Mouse (Mus musculus) hindbrain, embryonic 15.5 days (tissue): ENCODE data around the gene Perp. TPM values are rescaled to one million over a fixed set of nuclear protein-coding genes. Genes with fewer than 3 reads are reported as not detected.
A peak's percentile ranks its signal among the peaks of the same experiment; 100 is the strongest.

ENCODE experiments used
- ATAC-seq: fragments of 200-750 bp; cut with Nextera tagmentation; 2 replicates; pipeline ENCODE4 v1.8.0; 2017; ENCODE audit warnings: low read depth, moderate number of reproducible peaks, moderate TSS enrichment; ENCODE audit not compliant: low FRiP score
- H3K27ac ChIP-seq: fragments of 300-500 bp; sonication (generic); replicated peaks from 2 replicates; pipeline ENCODE4 v1.5.1; 2015; ENCODE audit warnings: mild to moderate bottlenecking, inconsistent platforms
- H3K27me3 ChIP-seq: fragments of 300-500 bp; sonication (generic); 2 replicates; pipeline ENCODE4 v1.6.1; 2015; ENCODE audit warnings: control low read depth, inconsistent platforms
- H3K36me3 ChIP-seq: fragments of 300-500 bp; sonication (generic); 2 replicates; pipeline ENCODE4 v1.6.1; 2015; ENCODE audit warnings: control low read depth, inconsistent platforms
- H3K4me1 ChIP-seq: fragments of 300-500 bp; sonication (generic); replicated peaks from 2 replicates; pipeline ENCODE4 v1.6.1; 2015; ENCODE audit warnings: control low read depth, inconsistent platforms
- H3K4me2 ChIP-seq: fragments of 300-500 bp; sonication (generic); 2 replicates; pipeline ENCODE4 v1.6.1; 2015; ENCODE audit warnings: moderate library complexity, mild to moderate bottlenecking, inconsistent platforms
- H3K4me3 ChIP-seq: fragments of 300-500 bp; sonication (generic); 2 replicates; pipeline ENCODE4 v1.5.1; 2015; ENCODE audit warnings: mild to moderate bottlenecking, inconsistent platforms
- H3K9ac ChIP-seq: fragments of 300-500 bp; sonication (generic); 2 replicates; pipeline ENCODE4 v1.6.1; 2015; ENCODE audit warnings: inconsistent platforms
- H3K9me3 ChIP-seq: fragments of 300-500 bp; sonication (generic); 2 replicates; pipeline ENCODE4 v1.6.1; 2016; ENCODE audit warnings: control low read depth, inconsistent platforms
- WGBS: fragments of 180-500 bp; shearing (Covaris S2); methylation state at CpG from one replicate; pipeline ENCODE4 v1.1.7; 2015; 5-methylcytosine and 5-hydroxymethylcytosine counted together
- polyA plus RNA-seq: library from polyadenylated mRNA; unstranded; fragments of >200 nt; fragmentation: Nextera tagmentation; extraction: Ambion mirVana; gene quantifications from 2 replicates; pipeline ENCODE4 v1.2.1, GENCODE M21; 2015

Gene Perp
- 10.0 and 11.6 TPM in 2 replicates for polyA plus RNA-seq

DNA sequence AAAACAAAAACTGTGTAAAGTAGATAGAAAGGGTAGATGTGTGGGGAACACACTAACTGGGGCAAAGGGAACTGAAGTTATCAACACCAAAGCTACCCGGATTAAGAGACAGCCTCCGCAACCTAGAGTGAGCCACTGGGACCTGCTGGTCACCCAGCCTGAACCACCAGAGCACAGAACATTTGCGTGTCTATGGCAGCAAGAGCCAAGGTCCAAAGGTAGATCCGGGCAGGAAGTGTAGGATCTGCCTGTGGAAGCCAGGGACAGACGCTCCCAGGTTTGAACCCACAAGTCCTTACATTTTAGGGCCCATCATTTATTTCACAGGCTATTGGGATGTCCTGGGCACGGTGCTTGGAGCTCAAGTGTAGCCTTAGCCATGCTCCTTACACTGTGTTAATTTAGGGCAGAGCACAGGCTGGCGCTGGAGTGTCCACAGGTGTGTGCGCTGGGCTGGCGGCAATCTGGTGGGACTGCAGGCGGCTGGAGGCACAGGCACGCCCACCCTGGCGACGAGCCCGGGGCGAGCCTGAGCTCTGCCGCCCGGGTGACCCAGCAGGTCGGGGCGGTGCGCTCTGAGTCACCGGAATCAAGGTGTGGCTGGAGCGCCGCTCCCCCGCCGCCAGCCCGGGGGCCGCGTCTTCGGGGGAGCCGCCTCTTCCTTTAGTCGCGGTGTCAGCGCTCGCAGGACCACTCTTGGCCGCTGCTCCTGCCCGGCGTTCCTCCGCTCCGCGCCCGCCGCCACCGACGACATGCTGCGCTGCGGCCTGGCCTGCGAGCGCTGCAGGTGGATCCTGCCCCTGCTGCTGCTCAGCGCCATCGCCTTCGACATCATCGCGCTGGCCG is at the start of gene Perp:
Gene Perp (plus strand): TSS at position 580 of the 846 bp plus-strand sequence.
- Histone ChIP-seq H3K4me1 (peaks cover 8% of the 10 kb centered on the region; the same call in 1 of the 2 replicates), H3K9me3 (no peaks in the 10 kb centered on the region), H3K27me3 (peaks cover 39% of the 10 kb centered on the region), H3K36me3 (no peaks in the 10 kb centered on the region), H3K27ac (no peak within 1 kb of the TSS), H3K4me2 (peak within 1 kb of the TSS; percentile 95), H3K9ac (peak within 1 kb of the TSS; percentile 45), H3K4me3 (peak within 1 kb of the TSS; percentile 56)
- ATAC-seq: peak; percentile 88
- 3% methylated on average over 43 of the region's 54 CpGs for WGBS

DNA sequence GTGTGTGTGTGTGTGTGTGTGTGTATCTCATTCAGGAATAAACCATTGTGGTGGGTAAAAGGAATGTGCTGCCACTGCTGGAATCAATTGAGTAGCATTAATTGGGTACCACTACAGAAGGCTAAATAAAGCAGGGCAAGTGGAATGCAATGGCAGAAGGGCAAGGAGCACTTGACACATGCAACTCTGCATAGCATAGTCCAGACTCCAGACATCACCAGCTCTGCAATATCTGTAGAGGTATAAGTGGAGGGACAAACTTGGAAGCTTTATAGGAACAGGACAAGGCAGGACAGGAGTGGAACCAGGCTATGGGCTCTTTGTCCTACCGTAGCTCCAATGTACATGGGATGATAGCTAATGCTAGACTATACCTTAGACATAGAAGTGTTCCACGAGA is 33.1 kb upstream of the Perp start:
- H3K9ac ChIP-seq: no peak overlapping the region
- H3K27me3 ChIP-seq: no peaks in the 10 kb centered on the region
- no peak for ATAC-seq
- no peaks in the 10 kb centered on the region for H3K9me3 ChIP-seq
- no peaks in the 10 kb centered on the region for H3K36me3 ChIP-seq
- WGBS: 87% methylated on average over 2 of the region's 2 CpGs
- H3K4me1 ChIP-seq: peaks cover 6% of the 10 kb centered on the region; the same call in 1 of the 2 replicates
- H3K4me2 ChIP-seq: no peak overlapping the region
- no peak overlapping the region for H3K4me3 ChIP-seq
- no peak overlapping the region for H3K27ac ChIP-seq

DNA sequence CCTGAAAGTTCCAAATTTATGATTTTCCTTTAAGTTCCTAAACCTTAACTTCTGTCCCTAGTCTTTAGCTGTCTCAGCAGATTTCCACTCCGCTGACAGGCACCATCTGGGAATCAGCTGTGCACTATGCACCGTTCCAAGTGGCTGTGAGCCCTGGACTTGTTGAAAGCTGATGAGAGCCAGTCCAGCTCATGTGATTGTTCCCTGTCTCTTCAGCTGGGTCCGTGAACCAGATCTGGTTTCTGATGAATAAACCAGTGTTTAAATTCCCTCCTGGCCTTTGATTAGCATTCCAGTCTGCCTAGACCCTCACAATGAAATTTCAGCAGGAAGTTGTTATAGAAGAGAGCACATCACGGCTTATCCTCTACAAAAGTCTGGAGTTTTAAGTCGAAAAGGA is 28.3 kb upstream of the Perp start:
- peak; percentile 80 for ATAC-seq
- WGBS: 45% methylated on average over 5 of the region's 5 CpGs
- H3K4me1 ChIP-seq: peaks cover 6% of the 10 kb centered on the region; the same call in 1 of the 2 replicates
- H3K9ac ChIP-seq: no peak overlapping the region
- no peaks in the 10 kb centered on the region for H3K36me3 ChIP-seq
- H3K27me3 ChIP-seq: no peaks in the 10 kb centered on the region
- no peaks in the 10 kb centered on the region for H3K9me3 ChIP-seq
- H3K27ac ChIP-seq: no peak overlapping the region
- no peak overlapping the region for H3K4me3 ChIP-seq
- H3K4me2 ChIP-seq: no peak overlapping the region

DNA sequence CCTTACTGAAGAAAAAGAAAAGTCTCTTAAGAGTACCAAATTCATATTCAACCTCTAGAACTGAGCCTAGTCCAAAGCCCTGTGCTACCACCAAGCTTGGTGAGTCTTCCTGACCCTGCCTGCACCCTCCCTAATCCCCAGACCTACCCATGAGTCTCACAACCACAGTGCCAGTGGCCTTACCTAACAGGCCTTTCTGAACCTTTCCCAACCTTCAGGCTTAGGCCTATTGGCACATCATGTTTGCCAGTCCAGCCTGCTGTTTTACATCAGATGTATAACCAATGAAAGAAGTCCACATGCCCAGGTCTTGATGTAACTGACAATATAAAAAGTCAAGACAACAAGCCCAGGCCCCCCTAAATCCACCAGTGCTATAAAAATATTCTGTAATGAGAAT is 19.7 kb upstream of the Perp start:
- Histone ChIP-seq H3K4me3 (no peak overlapping the region), H3K36me3 (no peaks in the 10 kb centered on the region)

DNA sequence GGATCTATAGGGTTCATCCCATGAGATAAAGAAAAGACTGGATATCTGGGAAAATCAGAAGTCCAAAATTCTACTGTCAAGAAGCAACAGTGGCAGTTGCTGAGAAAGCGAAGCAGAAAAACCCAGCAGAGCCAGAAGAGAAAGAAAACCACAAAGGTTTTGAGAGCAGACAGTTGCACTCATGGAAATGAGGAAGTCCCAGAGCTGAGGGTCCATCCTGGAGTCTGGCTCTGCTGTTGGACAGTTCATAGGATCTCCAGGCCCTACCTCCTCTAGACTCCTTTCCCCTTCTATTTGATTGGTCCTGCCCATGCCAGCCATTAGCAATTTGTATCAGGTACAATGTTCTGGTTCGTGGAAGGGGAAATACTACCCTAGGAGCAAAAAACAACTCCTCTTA is 18.7 kb upstream of the Perp start:
- Histone ChIP-seq H3K27me3 (no peaks in the 10 kb centered on the region), H3K27ac (no peak overlapping the region), H3K4me1 (no peaks in the 10 kb centered on the region), H3K4me2 (no peak overlapping the region), H3K4me3 (no peak overlapping the region), H3K36me3 (no peaks in the 10 kb centered on the region), H3K9ac (no peak overlapping the region), H3K9me3 (no peaks in the 10 kb centered on the region)
- 82% methylated on average over 2 of the region's 2 CpGs for whole genome bisulfite sequencing
- ATAC-seq: no peak

More for the DNA sequence above, 19.7 kb upstream of the Perp start:
- Histone ChIP-seq H3K27me3 (no peaks in the 10 kb centered on the region), H3K4me2 (no peak overlapping the region), H3K9ac (no peak overlapping the region), H3K4me1 (no peaks in the 10 kb centered on the region), H3K27ac (no peak overlapping the region), H3K9me3 (no peaks in the 10 kb centered on the region)
- ATAC-seq: no peak

DNA sequence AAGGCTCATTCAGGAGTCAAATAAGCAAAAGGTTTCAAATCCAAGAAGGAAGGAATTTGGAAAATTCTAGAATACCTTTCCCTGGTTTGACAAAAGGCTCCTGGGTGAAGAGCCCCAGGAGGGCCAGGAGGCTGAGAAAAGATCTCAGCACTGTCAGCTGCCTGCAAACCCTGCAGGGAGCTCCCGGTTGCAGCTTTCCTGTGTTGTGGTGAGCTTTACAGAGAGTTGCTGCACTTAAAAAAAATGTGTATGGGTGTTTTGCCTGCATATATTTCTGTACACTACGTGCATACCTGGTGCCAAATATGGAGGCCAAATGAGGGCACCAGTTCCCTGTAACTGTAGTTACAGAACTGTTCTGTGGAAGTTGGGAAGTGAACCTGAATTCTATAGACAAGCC is 16.9 kb upstream of the Perp start:
- no peaks in the 10 kb centered on the region for H3K27me3 ChIP-seq
- H3K4me3 ChIP-seq: no peak overlapping the region
- no peak for ATAC-seq
- 41% methylated on average over 2 of the region's 2 CpGs for WGBS
- H3K4me1 ChIP-seq: no peaks in the 10 kb centered on the region
- H3K9me3 ChIP-seq: no peaks in the 10 kb centered on the region
- no peak overlapping the region for H3K27ac ChIP-seq
- no peaks in the 10 kb centered on the region for H3K36me3 ChIP-seq
- H3K4me2 ChIP-seq: no peak overlapping the region
- no peak overlapping the region for H3K9ac ChIP-seq

DNA sequence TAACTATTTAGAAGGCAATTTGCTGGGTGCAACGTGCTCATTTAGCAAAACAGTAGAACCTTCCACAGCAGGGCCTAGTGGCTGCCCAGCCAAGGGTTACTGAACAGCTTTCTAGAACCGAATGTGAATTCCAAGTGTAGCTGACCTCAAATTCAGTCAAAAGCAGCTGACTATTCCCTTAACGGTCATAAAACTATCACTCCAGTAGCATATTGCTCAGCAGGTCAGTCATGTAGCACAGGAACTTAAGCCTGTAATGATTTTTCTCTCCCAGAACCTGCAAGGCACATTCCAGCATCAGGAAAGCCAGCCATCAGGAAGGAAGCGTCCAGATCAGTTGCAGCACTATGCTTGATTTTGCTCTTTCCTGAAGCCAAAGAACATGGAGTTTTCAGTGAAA is 14.5 kb upstream of the Perp start:
- no peaks in the 10 kb centered on the region for H3K27me3 ChIP-seq
- no peaks in the 10 kb centered on the region for H3K4me1 ChIP-seq
- H3K9me3 ChIP-seq: no peaks in the 10 kb centered on the region
- 76% methylated on average over 4 of the region's 4 CpGs for WGBS
- H3K4me2 ChIP-seq: no peak overlapping the region
- ATAC-seq: no peak
- no peak overlapping the region for H3K9ac ChIP-seq
- H3K4me3 ChIP-seq: no peak overlapping the region
- no peak overlapping the region for H3K27ac ChIP-seq
- no peaks in the 10 kb centered on the region for H3K36me3 ChIP-seq

DNA sequence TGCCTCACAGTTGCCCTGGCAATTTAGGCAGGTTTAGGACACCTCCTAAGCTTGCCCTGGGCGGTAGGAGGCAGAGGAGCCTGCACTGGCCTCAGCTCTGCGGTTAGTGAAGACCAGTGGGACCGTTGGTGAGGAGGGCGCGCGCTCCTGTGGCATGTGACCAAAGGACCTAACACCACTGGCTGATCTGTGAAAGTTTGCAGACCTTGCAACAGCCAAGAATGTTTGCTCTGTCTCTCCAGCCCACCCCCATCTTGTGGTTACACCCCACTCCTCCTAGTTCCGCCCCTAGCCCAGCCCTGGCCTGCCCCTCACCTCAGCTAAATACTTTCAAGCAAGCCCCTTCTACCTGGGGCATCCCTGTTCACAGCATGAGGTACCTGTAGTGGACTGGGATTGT is 13.0 kb upstream of the Perp start:
- H3K9ac ChIP-seq: no peak overlapping the region
- no peak overlapping the region for H3K4me2 ChIP-seq
- H3K4me3 ChIP-seq: no peak overlapping the region
- H3K27ac ChIP-seq: no peak overlapping the region
- 57% methylated on average over 7 of the region's 7 CpGs for WGBS
- no peaks in the 10 kb centered on the region for H3K4me1 ChIP-seq
- H3K36me3 ChIP-seq: no peaks in the 10 kb centered on the region
- no peak for ATAC-seq
- no peaks in the 10 kb centered on the region for H3K27me3 ChIP-seq
- H3K9me3 ChIP-seq: no peaks in the 10 kb centered on the region

DNA sequence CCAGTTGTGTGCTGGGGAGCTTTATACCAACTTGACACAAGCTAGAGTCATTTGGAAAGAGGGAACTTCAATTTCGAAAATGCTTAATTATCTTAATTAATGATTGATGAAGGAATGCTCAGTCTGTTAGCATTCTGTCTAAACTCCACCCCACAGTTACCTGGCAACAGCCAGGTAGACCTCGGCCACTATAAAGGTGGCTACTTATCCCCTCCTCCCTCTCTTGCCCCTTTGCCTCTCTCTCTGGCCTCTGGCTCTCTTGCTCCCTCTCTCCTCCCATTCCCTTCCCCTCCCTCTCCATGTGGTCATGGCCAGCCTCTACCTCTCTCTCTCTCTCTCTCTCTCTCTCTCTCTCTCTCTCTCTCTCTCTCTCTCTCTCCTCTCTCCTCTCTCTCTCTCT is 10.4 kb upstream of the Perp start:
- no peak overlapping the region for H3K9ac ChIP-seq
- H3K4me1 ChIP-seq: no peaks in the 10 kb centered on the region
- H3K4me2 ChIP-seq: no peak overlapping the region
- H3K4me3 ChIP-seq: no peak overlapping the region
- no peaks in the 10 kb centered on the region for H3K9me3 ChIP-seq
- no peak for ATAC-seq
- H3K27ac ChIP-seq: no peak overlapping the region
- no peaks in the 10 kb centered on the region for H3K36me3 ChIP-seq
- 75% methylated on average over 2 of the region's 2 CpGs for WGBS
- no peaks in the 10 kb centered on the region for H3K27me3 ChIP-seq

DNA sequence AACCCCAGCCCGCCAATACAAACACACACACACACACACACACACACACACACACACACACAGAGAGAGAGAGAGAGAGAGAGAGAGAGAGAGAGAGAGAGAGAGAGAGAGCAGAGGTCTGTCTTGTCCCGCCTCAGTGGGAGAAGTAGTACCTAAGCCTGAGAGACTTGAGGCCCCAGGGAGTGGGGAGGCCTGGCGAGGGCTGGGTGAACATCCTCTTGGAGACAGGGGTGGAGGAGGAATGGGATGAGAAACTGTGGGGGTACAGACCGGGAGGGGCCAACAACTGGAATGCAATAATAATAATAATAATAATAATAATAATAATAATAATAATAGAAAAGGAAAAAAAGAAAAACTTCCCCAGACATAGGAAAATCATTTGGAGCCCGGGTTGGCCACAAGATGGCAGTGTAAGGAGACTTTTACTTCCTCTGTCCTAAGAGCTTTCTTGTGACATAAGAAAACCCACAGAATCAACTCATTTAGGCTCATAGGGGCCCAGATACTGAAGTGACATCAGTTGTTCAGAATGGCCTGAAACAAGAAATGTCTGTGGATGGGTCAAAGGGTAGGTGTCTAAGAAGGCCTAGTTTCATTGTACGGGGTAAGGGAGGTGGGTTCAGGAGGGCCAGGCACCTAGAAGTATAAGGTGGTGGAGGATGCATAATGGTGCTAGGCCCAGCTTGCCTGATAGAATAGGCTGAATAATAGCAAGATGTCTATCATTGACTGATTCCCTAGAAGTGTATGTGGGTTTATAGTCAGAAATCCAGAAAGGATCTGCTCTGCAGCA is 8.9 kb upstream of the Perp start:
- no peak for ATAC-seq
- no peak overlapping the region for H3K4me3 ChIP-seq
- no peaks in the 10 kb centered on the region for H3K9me3 ChIP-seq
- no peak overlapping the region for H3K4me2 ChIP-seq
- H3K9ac ChIP-seq: no peak overlapping the region
- H3K4me1 ChIP-seq: no peaks in the 10 kb centered on the region
- no peak overlapping the region for H3K27ac ChIP-seq
- no peaks in the 10 kb centered on the region for H3K36me3 ChIP-seq
- 58% methylated on average over 6 of the region's 6 CpGs for WGBS
- no peaks in the 10 kb centered on the region for H3K27me3 ChIP-seq

DNA sequence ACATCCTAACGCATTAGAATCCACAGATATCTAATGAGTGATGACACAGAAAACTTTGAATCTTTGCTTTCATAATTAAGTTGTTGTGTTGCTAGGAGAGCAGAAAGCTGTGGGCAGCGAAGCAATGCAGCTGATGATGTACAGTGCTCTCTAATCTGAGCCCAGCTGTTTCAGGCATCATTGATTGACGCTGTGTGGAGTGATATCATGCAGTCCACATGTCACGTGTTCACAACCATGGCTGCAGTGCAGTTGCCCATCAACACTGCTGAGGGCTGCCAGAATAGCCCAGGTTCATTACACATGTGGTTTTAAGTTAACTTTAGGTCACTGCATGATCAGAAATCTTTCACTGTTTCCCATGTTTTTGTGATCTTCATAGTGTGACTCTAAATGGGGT is 5.3 kb upstream of the Perp start:
- H3K36me3 ChIP-seq: no peaks in the 10 kb centered on the region
- ATAC-seq: no peak
- no peak overlapping the region for H3K4me2 ChIP-seq
- H3K4me1 ChIP-seq: 0 out of 2 replicates have a peak, but pooled peaks cover 1% of the 10 kb centered on the region
- no peaks in the 10 kb centered on the region for H3K9me3 ChIP-seq
- H3K27ac ChIP-seq: no peak overlapping the region
- no peak overlapping the region for H3K4me3 ChIP-seq
- peaks cover 21% of the 10 kb centered on the region for H3K27me3 ChIP-seq
- H3K9ac ChIP-seq: no peak overlapping the region
- WGBS: 79% methylated on average over 4 of the region's 4 CpGs

DNA sequence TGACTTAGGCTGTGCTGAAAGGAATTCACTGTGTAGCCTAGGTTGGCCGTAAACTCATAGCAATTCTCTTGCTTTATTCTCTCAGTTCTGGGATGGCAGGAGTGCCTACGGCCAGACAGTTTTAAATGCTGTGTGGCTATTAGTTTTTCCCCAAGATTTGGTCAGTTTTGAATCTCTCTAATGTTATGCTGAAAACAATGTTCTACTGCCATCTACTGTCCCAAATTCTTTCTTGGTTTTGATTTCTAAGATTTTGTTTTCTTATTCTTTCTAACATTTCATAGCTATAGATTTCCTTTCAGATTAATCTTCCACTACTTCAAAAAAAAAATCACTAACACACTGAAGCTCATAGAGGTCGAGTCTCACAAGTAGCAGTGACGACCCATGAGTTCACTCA is 4.1 kb upstream of the Perp start:
- no peak overlapping the region for H3K4me2 ChIP-seq
- peaks cover 8% of the 10 kb centered on the region; the same call in 1 of the 2 replicates for H3K4me1 ChIP-seq
- H3K27ac ChIP-seq: no peak overlapping the region
- peaks cover 29% of the 10 kb centered on the region for H3K27me3 ChIP-seq
- H3K4me3 ChIP-seq: no peak overlapping the region
- H3K9me3 ChIP-seq: no peaks in the 10 kb centered on the region
- no peak overlapping the region for H3K9ac ChIP-seq
- no peaks in the 10 kb centered on the region for H3K36me3 ChIP-seq
- 67% methylated on average over 4 of the region's 4 CpGs for WGBS
- ATAC-seq: no peak
